Mouse (Mus musculus) cerebellum, adult (tissue): ENCODE measurements at regions not wholly inside any gene's neighbourhood (a gene's known extent, or its start where the extent isn't known, plus 50 kb on each side); places are given as distances from the start of the nearest gene placed in this dataset.

Experiments used
- ATAC-seq: cut with Nextera tagmentation; 2 replicates; pipeline ENCODE4 v1.9.2; 2017; ENCODE audit warnings: mild to moderate bottlenecking, moderate library complexity, mixed read lengths; ENCODE audit not compliant: insufficient number of reproducible peaks, low FRiP score, low TSS enrichment

GRCm38 (mm10) chr14:86229755-86230154 is 911.3 kb downstream of the Diaph3 start:
- ATAC-seq: no peak

GRCm38 (mm10) chr14:86215711-86216110 is 925.3 kb downstream of the Diaph3 start:
- ATAC-seq: no peak

- ATAC-seq: no peak
These were observed 929.4 kb downstream of the Diaph3 start for GRCm38 (mm10) chr14:86211654-86212053.

- no peak for ATAC-seq
These were observed 936.5 kb downstream of the Diaph3 start for GRCm38 (mm10) chr14:86204582-86204981.

- no peak for ATAC-seq
These were observed 943.2 kb downstream of the Diaph3 start for GRCm38 (mm10) chr14:86197864-86198263.

- no peak for ATAC-seq
These were observed 956.2 kb downstream of the Diaph3 start for GRCm38 (mm10) chr14:86184663-86185381.

GRCm38 (mm10) chr14:86178517-86178916 is 962.5 kb downstream of the Diaph3 start:
- no peak for ATAC-seq

- no peak for ATAC-seq
These were observed 969.9 kb downstream of the Diaph3 start for GRCm38 (mm10) chr14:86171118-86171517.

- ATAC-seq: no peak
These were observed 981.9 kb downstream of the Diaph3 start for GRCm38 (mm10) chr14:86159151-86159550.

GRCm38 (mm10) chr14:86154688-86155087 is 986.3 kb downstream of the Diaph3 start:
- ATAC-seq: no peak

GRCm38 (mm10) chr14:86151276-86151675 is 989.8 kb downstream of the Diaph3 start:
- no peak for ATAC-seq

- no peak for ATAC-seq
These were observed 990.6 kb downstream of the Diaph3 start for GRCm38 (mm10) chr14:86150329-86150866.

- no peak for ATAC-seq
These were observed 1025.6 kb downstream of the Diaph3 start for GRCm38 (mm10) chr14:86115254-86116057.

- ATAC-seq: no peak
These were observed 1039.5 kb downstream of the Diaph3 start for GRCm38 (mm10) chr14:86101497-86101896.

- ATAC-seq: no peak
These were observed 1070.5 kb downstream of the Diaph3 start for GRCm38 (mm10) chr14:86070313-86071100.

- no peak for ATAC-seq
These were observed 1071.7 kb downstream of the Diaph3 start for GRCm38 (mm10) chr14:86069329-86069728.

GRCm38 (mm10) chr14:86067743-86068142 is 1073.3 kb downstream of the Diaph3 start:
- ATAC-seq: no peak

GRCm38 (mm10) chr14:86063620-86063943 is 1077.5 kb downstream of the Diaph3 start:
- ATAC-seq: no peak

GRCm38 (mm10) chr14:86062885-86063619 is 1078.0 kb downstream of the Diaph3 start:
- ATAC-seq: no peak

GRCm38 (mm10) chr14:86056991-86057390 is 1084.0 kb downstream of the Diaph3 start:
- peak; percentile 49; the same call in 1 of the 2 replicates for ATAC-seq
